Mouse (Mus musculus) limb, embryonic 15.5 days (tissue): ENCODE results near the gene Mrtfa. TPM values are rescaled to one million over a fixed set of nuclear protein-coding genes. Genes with fewer than 3 reads are reported as not detected.

ENCODE experiments used
- ATAC-seq: fragments of 200-750 bp; cut with Nextera tagmentation; 2 replicates; pipeline ENCODE4 v1.8.0; 2017; ENCODE audit warnings: low read depth, moderate TSS enrichment; ENCODE audit not compliant: insufficient number of reproducible peaks, low FRiP score, low TSS enrichment
- H3K27ac ChIP-seq: fragments of 300-500 bp; sonication (generic); 2 replicates; pipeline ENCODE4 v1.5.1; 2015; ENCODE audit warnings: moderate library complexity, mild to moderate bottlenecking, inconsistent platforms
- H3K27me3 ChIP-seq: fragments of 300-500 bp; sonication (generic); 2 replicates; pipeline ENCODE4 v1.6.1; 2015; ENCODE audit warnings: inconsistent platforms
- H3K36me3 ChIP-seq: fragments of 300-500 bp; sonication (generic); 2 replicates; pipeline ENCODE4 v1.6.1; 2015; ENCODE audit warnings: inconsistent platforms
- H3K4me1 ChIP-seq: fragments of 300-500 bp; sonication (generic); 2 replicates; pipeline ENCODE4 v1.6.1; 2015; ENCODE audit warnings: inconsistent platforms
- H3K4me2 ChIP-seq: fragments of 300-500 bp; sonication (generic); 2 replicates; pipeline ENCODE4 v1.6.1; 2015; ENCODE audit warnings: mild to moderate bottlenecking, inconsistent platforms
- H3K4me3 ChIP-seq: fragments of 300-500 bp; sonication (generic); 2 replicates; pipeline ENCODE4 v1.5.1; 2015; ENCODE audit warnings: mild to moderate bottlenecking, inconsistent platforms
- H3K9ac ChIP-seq: fragments of 300-500 bp; sonication (generic); 2 replicates; pipeline ENCODE4 v1.6.1; 2015; ENCODE audit warnings: inconsistent platforms
- H3K9me3 ChIP-seq: fragments of 300-500 bp; sonication (generic); 2 replicates; pipeline ENCODE4 v1.6.1; 2016; ENCODE audit warnings: inconsistent platforms
- WGBS: fragments of 180-500 bp; shearing (Covaris S2); methylation state at CpG from one replicate; pipeline ENCODE4 v1.1.7; 2015; 5-methylcytosine and 5-hydroxymethylcytosine counted together
- polyA plus RNA-seq: library from polyadenylated mRNA; unstranded; fragments of >200 nt; fragmentation: Nextera tagmentation; extraction: Ambion mirVana; gene quantifications from 2 replicates; pipeline ENCODE4 v1.2.1, GENCODE M21; 2015

Mrtfa gene
- polyA plus RNA-seq, 1 experiment from 2014 or later, result 29.4 TPM

GRCm38 (mm10) chr15:81168735-81169134, 21.8 kb downstream of the Mrtfa start:
- no peaks in the 10 kb centered on the region for H3K9me3 ChIP-seq
- H3K4me3 ChIP-seq, result no peak overlapping the region
- ATAC-seq, result no peak
- H3K4me2 ChIP-seq, result no peak overlapping the region
- H3K36me3 ChIP-seq, result no peaks in the 10 kb centered on the region
- peaks cover 19% of the 10 kb centered on the region for H3K4me1 ChIP-seq
- peak overlapping the region; percentile 50; the same call in 1 of the 2 replicates for H3K27ac ChIP-seq
- H3K9ac ChIP-seq, result no peak overlapping the region
- no peaks in the 10 kb centered on the region for H3K27me3 ChIP-seq
- 51% methylated on average over 6 of the region's 6 CpGs for WGBS

- no peak overlapping the region for H3K9ac ChIP-seq
- H3K27ac ChIP-seq, result no peak overlapping the region
- no peak overlapping the region for H3K4me2 ChIP-seq
- no peaks in the 10 kb centered on the region for H3K9me3 ChIP-seq
- peaks cover 22% of the 10 kb centered on the region for H3K4me1 ChIP-seq
- no peak overlapping the region for H3K4me3 ChIP-seq
- H3K36me3 ChIP-seq, result no peaks in the 10 kb centered on the region
- no peaks in the 10 kb centered on the region for H3K27me3 ChIP-seq
- 88% methylated on average over 10 of the region's 10 CpGs for WGBS
- ATAC-seq, result no peak
Measured at GRCm38 (mm10) chr15:81167831-81168230, 22.7 kb downstream of the Mrtfa start.

GRCm38 (mm10) chr15:81166291-81166690, 24.3 kb downstream of the Mrtfa start:
- H3K9me3 ChIP-seq, result no peaks in the 10 kb centered on the region

GRCm38 (mm10) chr15:81164560-81165310, 25.8 kb downstream of the Mrtfa start:
- WGBS, result 22% methylated on average over 9 of the region's 9 CpGs
- no peaks in the 10 kb centered on the region for H3K27me3 ChIP-seq
- H3K36me3 ChIP-seq, result no peaks in the 10 kb centered on the region
- H3K27ac ChIP-seq, result peak overlapping the region; percentile 69
- H3K9me3 ChIP-seq, result no peaks in the 10 kb centered on the region
- H3K4me2 ChIP-seq, result peak overlapping the region; percentile 5; the same call in 1 of the 2 replicates
- no peak overlapping the region for H3K4me3 ChIP-seq
- H3K9ac ChIP-seq, result no peak overlapping the region
- H3K4me1 ChIP-seq, result peaks cover 30% of the 10 kb centered on the region
- no peak; the same call in 1 of the 2 replicates for ATAC-seq

More at GRCm38 (mm10) chr15:81166291-81166690, 24.3 kb downstream of the Mrtfa start:
- no peak overlapping the region for H3K9ac ChIP-seq
- 86% methylated on average over 5 of the region's 5 CpGs for WGBS
- H3K4me1 ChIP-seq, result peaks cover 22% of the 10 kb centered on the region
- no peak overlapping the region for H3K27ac ChIP-seq
- no peak for ATAC-seq
- no peaks in the 10 kb centered on the region for H3K27me3 ChIP-seq
- H3K4me3 ChIP-seq, result no peak overlapping the region
- H3K4me2 ChIP-seq, result no peak overlapping the region
- H3K36me3 ChIP-seq, result no peaks in the 10 kb centered on the region

GRCm38 (mm10) chr15:81161571-81161970, 29.0 kb downstream of the Mrtfa start:
- H3K4me1 ChIP-seq, result peaks cover 31% of the 10 kb centered on the region
- H3K9me3 ChIP-seq, result no peaks in the 10 kb centered on the region
- WGBS, result 81% methylated on average over 3 of the region's 3 CpGs
- H3K36me3 ChIP-seq, result no peaks in the 10 kb centered on the region
- H3K27me3 ChIP-seq, result no peaks in the 10 kb centered on the region
- no peak overlapping the region for H3K4me3 ChIP-seq
- no peak overlapping the region for H3K27ac ChIP-seq
- H3K9ac ChIP-seq, result no peak overlapping the region
- ATAC-seq, result no peak
- H3K4me2 ChIP-seq, result no peak overlapping the region

GRCm38 (mm10) chr15:81160677-81161076, 29.9 kb downstream of the Mrtfa start:
- Histone ChIP-seq H3K27ac (no peak overlapping the region), H3K9me3 (no peaks in the 10 kb centered on the region), H3K9ac (no peak overlapping the region), H3K27me3 (no peaks in the 10 kb centered on the region), H3K4me3 (no peak overlapping the region), H3K4me2 (no peak overlapping the region), H3K36me3 (no peaks in the 10 kb centered on the region), H3K4me1 (peaks cover 31% of the 10 kb centered on the region)
- no peak for ATAC-seq
- WGBS, result 87% methylated on average over 4 of the region's 4 CpGs

- Histone ChIP-seq H3K36me3 (no peaks in the 10 kb centered on the region), H3K9me3 (no peaks in the 10 kb centered on the region), H3K4me1 (peaks cover 22% of the 10 kb centered on the region), H3K27ac (0 out of 2 replicates have a peak overlapping the region, but pooled peaks have one; percentile 54), H3K27me3 (no peaks in the 10 kb centered on the region), H3K9ac (no peak overlapping the region), H3K4me3 (no peak overlapping the region), H3K4me2 (no peak overlapping the region)
- ATAC-seq, result no peak
- WGBS, result 57% methylated on average over 7 of the region's 7 CpGs
Measured at GRCm38 (mm10) chr15:81159212-81159611, 31.3 kb downstream of the Mrtfa start.

GRCm38 (mm10) chr15:81158517-81159120, 31.9 kb downstream of the Mrtfa start:
- Histone ChIP-seq H3K9me3 (no peaks in the 10 kb centered on the region), H3K27me3 (no peaks in the 10 kb centered on the region), H3K4me1 (peaks cover 19% of the 10 kb centered on the region), H3K9ac (no peak overlapping the region), H3K4me2 (no peak overlapping the region), H3K36me3 (no peaks in the 10 kb centered on the region), H3K4me3 (no peak overlapping the region), H3K27ac (no peak overlapping the region)
- no peak for ATAC-seq
- 65% methylated on average over 7 of the region's 7 CpGs for WGBS

GRCm38 (mm10) chr15:81156453-81156852, 34.1 kb downstream of the Mrtfa start:
- Histone ChIP-seq H3K4me3 (no peak overlapping the region), H3K27me3 (no peaks in the 10 kb centered on the region), H3K9me3 (no peaks in the 10 kb centered on the region), H3K4me2 (no peak overlapping the region), H3K27ac (no peak overlapping the region), H3K4me1 (peaks cover 17% of the 10 kb centered on the region), H3K36me3 (no peaks in the 10 kb centered on the region), H3K9ac (no peak overlapping the region)
- WGBS, result 83% methylated on average over 2 of the region's 2 CpGs
- no peak for ATAC-seq

GRCm38 (mm10) chr15:81155845-81156244, 34.7 kb downstream of the Mrtfa start:
- H3K27ac ChIP-seq, result no peak overlapping the region
- 96% methylated on average over 3 of the region's 3 CpGs for WGBS
- no peak for ATAC-seq
- H3K27me3 ChIP-seq, result no peaks in the 10 kb centered on the region
- H3K4me2 ChIP-seq, result no peak overlapping the region
- no peak overlapping the region for H3K4me3 ChIP-seq
- H3K4me1 ChIP-seq, result peaks cover 17% of the 10 kb centered on the region
- H3K36me3 ChIP-seq, result no peaks in the 10 kb centered on the region
- H3K9me3 ChIP-seq, result no peaks in the 10 kb centered on the region
- H3K9ac ChIP-seq, result no peak overlapping the region

GRCm38 (mm10) chr15:81154846-81155624, 35.5 kb downstream of the Mrtfa start:
- WGBS, result 80% methylated on average over 2 of the region's 2 CpGs
- Histone ChIP-seq H3K9ac (no peak overlapping the region), H3K4me1 (peaks cover 13% of the 10 kb centered on the region), H3K36me3 (no peaks in the 10 kb centered on the region), H3K4me2 (no peak overlapping the region), H3K27ac (no peak overlapping the region), H3K4me3 (no peak overlapping the region), H3K27me3 (no peaks in the 10 kb centered on the region), H3K9me3 (no peaks in the 10 kb centered on the region)
- ATAC-seq, result no peak
